8 mouse cellular contexts compared by ENCODE assay signal in the genomic region with DNA sequence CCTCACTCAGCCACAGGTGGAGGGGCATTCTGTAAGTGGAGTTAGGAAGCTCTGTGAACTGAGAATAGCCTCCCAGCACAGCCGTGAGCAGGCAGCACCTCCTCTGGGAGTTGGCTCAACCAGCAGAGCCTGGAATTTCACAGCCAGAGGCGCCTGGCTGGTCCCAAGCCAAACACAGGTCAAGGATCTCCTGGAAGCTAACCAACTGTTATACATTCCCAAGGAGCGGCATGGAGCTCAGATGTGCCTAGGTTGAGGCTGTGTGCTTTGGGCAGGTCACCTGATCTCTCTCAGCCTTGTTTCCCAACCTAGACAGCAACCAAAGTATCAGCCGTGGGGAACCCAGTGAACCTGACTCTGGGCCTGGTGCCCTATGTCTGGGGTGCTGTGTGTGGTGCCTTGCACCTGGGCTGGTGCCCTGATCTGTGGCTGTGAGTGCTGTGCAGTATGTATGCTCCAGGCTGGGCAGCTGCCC. TPM values are rescaled to one million over a fixed set of nuclear protein-coding genes. Genes with fewer than 3 reads are reported as not detected.
DNase-seq lines count a peak whose midpoint lies in the region; ATAC-seq and TF ChIP-seq lines count a peak whose summit lies in the region.

No protein-coding gene starts in this region.

- H3K36me3 ChIP-seq in kidney, postnatal 0 days (ENCODE audit: insufficient read depth, low read length) = no peaks in the 10 kb centered on the region

- peak; percentile 57 for DNase-seq in urinary bladder, postnatal 14 days (ENCODE audit: low spot score)
- no peak for DNase-seq in urinary bladder, postnatal 25 days (ENCODE audit: low spot score)
- DNase-seq in heart, adult 18-20 months = peak; percentile 68 to 75
- peak; percentile 44 for DNase-seq in kidney, postnatal 0 days (ENCODE audit: low spot score)
- DNase-seq in skeletal muscle tissue, adult 2 months (ENCODE audit: low read depth, low spot score) = peak; percentile 88
- DNase-seq in layer of hippocampus, adult 9-10 months (ENCODE audit: low spot score) = no peak
- DNase-seq in cerebellum, adult 8-10 months = no peak

- peak; percentile 52 for ATAC-seq in kidney, postnatal 0 days (replicated peaks; ENCODE audit: low FRiP score, low read depth)
- ATAC-seq in megakaryocyte-erythroid progenitor cell, adult 5-6 weeks (replicated peaks; ENCODE audit: low FRiP score, low TSS enrichment, poor library complexity, severe bottlenecking) = no peak

- peak overlapping the region; percentile 78 for H3K27ac ChIP-seq in kidney, postnatal 0 days

- 22% methylated on average over 4 of the region's 4 CpGs for WGBS in kidney, postnatal 0 days

- 0 out of 2 replicates have a peak, but pooled peaks cover 10% of the 10 kb centered on the region for H3K27me3 ChIP-seq in kidney, postnatal 0 days (ENCODE audit: insufficient read depth, low read length)

- no peak overlapping the region for H3K4me2 ChIP-seq in kidney, postnatal 0 days (ENCODE audit: low read length)

- no peaks in the 10 kb centered on the region for H3K9me3 ChIP-seq in kidney, postnatal 0 days (replicated peaks; ENCODE audit: low read length)

- 0 out of 2 replicates have a peak, but pooled peaks have one; percentile 5 for TF ChIP-seq CTCF in kidney, postnatal 0 days (IDR thresholded peaks at IDR 0.05; ENCODE audit: low read depth)

- H3K9ac ChIP-seq in kidney, postnatal 0 days (ENCODE audit: low read depth, low read length) = no peak overlapping the region

- no peak overlapping the region for H3K4me3 ChIP-seq in kidney, postnatal 0 days (replicated peaks; ENCODE audit: low read depth, low read length)

- peaks cover 40% of the 10 kb centered on the region for H3K4me1 ChIP-seq in kidney, postnatal 0 days (replicated peaks; ENCODE audit: insufficient read depth, low read length)

RNA-seq across cellular contexts. Expression of a gene that starts 5.5 kb away (rescaled TPM):
- 10 to 100 TPM; 73.5 to 83.6 TPM for total RNA-seq in heart, adult 18-20 months (2021)
- polyA plus RNA-seq in kidney, postnatal 0 days (2015; fragmentation: Nextera tagmentation; extraction: Ambion mirVana) = 22.4 and 24.6 TPM in 2 replicates
- not detected in 2 replicates for total RNA-seq in megakaryocyte-erythroid progenitor cell, adult 5-6 weeks (2014; fragmentation: Nextera tagmentation)
- not detected in 2 replicates for total RNA-seq in megakaryocyte-erythroid progenitor cell, adult 5-6 weeks (2017)

Comparison
In these comparisons a context has a peak if more than half of its experiments do, and no peak if none do; other contexts are left out.
1. DNase-seq: peak in urinary bladder, postnatal 14 days (single experiment), heart, adult 18-20 months (2 of 2), kidney, postnatal 0 days (single experiment) and skeletal muscle tissue, adult 2 months (single experiment); none in urinary bladder, postnatal 25 days (single experiment), layer of hippocampus, adult 9-10 months (single experiment) and cerebellum, adult 8-10 months (single experiment).
2. RNA of a gene that starts 5.5 kb away (total RNA-seq): 73.5 to 83.6 TPM in heart, adult 18-20 months; not detected in megakaryocyte-erythroid progenitor cell, adult 5-6 weeks; every median in the first group is over 10 times any median in the second.